Mouse (Mus musculus): Measurements from ENCODE around the gene Efna4.

- TF ChIP-seq CTCF (IDR thresholded peaks at IDR 0.05; ENCODE audit: low read depth, low read length) (no peak), POLR2A (IDR thresholded peaks at IDR 0.05; ENCODE audit: borderline replicate concordance, low read depth, low read length) (no peak)
These were observed 43.4 kb upstream of the Efna4 start for GRCm38 (mm10) chr3:89381233-89381632.
